Mouse (Mus musculus) spleen, embryonic (tissue): ENCODE results near the gene Rpl26.

ENCODE experiments used
- CTCF ChIA-PET: fragments of 350-600 bp; sonication (Branson Sonifier 250); formaldehyde crosslinking; loops from one replicate; lab custom pipeline; 2022; lab: Charles Lee

Gene Rpl26

GRCm38 (mm10) chr11:68888653-68889052 lies 12.7 kb upstream of the Rpl26 start:
- CTCF ChIA-PET, result no interaction called here

- CTCF ChIA-PET, result no interaction called here
Observed at GRCm38 (mm10) chr11:68890625-68891024, 10.8 kb upstream of the Rpl26 start.

GRCm38 (mm10) chr11:68891823-68892222 lies 9.6 kb upstream of the Rpl26 start:
- CTCF ChIA-PET, result no interaction called here

GRCm38 (mm10) chr11:68892233-68892832 lies 9.1 kb upstream of the Rpl26 start:
- CTCF ChIA-PET, result no interaction called here

DNA sequence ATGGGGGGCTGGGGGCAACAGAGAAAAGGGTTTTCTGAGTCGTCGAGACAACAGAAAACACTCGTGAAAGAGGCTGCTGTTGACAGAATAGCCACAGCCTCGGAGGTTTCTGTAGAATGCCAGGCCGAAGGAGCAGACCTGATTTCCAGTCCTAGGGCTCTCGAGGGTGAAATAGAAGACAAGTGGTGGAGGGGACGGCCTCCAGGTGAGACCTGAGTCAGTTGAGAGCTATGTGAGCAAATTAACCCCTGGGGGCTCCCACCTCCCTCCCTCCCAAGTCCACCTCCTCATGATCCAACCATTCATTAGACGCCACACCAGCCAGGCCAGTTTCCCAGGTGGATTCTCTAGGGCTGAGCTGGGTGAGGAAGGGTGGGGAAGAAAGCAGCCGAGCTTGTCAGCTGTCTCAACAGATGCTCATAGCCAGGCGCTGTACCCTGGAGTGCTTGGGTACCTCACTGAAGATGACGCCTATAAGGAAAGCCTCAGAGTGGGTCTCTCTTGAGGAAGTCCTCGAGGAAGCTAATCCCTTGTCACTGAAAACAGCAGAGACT lies 7.4 kb upstream of the Rpl26 start:
- CTCF ChIA-PET, result no interaction called here

DNA sequence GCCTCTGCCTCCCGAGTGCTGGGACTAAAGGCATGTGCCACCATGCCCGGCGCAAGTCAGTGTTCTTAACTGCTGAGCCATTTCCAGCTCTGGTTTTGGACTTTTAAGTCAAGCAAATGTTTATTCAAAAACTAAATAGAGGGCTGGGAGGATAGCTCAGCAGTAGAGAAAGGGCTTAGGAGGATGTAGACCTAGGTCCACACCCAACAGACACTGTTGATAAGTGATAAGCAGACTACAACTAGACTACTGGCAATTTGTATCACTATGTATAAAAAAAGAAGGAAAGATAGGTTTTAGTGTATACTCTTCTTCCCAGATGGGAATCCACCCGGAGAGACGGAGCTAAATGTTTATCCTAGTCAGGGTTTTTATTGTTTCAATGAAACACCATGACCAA lies 5.1 kb upstream of the Rpl26 start:
- CTCF ChIA-PET, result interaction anchor here (0.6 kb wide), 1 partner anchor 69 kb away, joined by 7 read pairs; no protein-coding TSS in a partner anchor

DNA sequence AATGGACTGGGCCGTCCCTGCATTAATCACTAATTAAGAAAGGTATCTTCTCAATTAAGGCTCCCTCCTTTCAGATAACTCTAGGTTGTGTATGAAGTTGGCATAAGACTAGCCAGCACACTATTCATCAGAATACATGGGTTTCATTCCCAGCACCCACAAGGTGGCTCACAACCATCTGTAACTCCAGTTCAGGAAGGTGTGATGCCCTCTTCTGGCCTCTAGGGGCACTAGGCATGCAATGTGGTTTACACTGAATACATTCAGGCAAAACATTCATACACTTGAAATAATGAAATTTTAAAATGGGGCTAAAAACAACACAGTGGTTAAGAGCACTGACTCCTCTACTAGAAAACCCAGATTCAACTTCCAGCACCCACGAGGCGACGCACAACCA lies 4.3 kb upstream of the Rpl26 start:
- CTCF ChIA-PET, result interaction anchor here (0.6 kb wide), 1 partner anchor 69 kb away, joined by 7 read pairs; no protein-coding TSS in a partner anchor

DNA sequence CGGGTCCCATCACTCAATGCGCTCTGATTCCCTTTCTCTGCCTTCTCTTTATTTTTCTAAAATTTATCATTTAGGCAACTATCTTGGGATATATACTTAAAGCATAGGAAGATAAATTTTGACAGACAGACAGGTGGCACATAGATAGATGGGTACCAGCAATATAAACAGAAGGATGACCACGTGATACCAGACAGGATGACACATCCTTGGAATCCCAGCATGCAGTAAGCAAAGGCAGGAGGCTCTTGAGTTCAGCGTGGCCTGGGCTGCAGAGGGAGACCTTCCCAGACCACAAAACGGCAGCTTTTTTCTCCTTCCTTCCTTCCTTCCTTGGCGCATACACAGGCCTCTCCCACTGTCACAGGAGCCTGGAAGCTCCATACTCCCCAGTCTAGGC lies 3.5 kb upstream of the Rpl26 start:
- CTCF ChIA-PET, result interaction anchor here (0.7 kb wide), 1 partner anchor 68 kb away, joined by 3 read pairs; no protein-coding TSS in a partner anchor

DNA sequence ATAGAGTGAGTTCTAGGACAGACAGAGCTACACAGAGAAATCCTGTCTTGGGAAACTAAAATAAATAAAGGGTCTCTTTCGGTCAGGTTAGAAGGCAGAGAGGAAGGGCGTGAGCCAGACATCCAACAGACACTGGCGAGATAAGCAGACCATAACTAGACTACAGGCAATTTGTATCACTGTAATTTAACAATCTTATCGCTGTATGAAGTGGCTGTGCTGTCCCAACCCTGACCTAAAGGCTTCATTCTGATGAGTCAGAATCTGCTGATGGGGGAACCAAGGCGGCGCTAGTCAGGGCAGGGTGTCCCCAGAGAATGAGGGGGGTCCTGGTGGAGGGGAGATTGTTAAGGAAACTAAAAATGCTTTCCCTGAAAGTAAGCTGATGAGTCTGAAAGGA lies 2.6 kb upstream of the Rpl26 start:
- CTCF ChIA-PET, result interaction anchor here (0.7 kb wide), 1 partner anchor 69 kb away, joined by 3 read pairs; no protein-coding TSS in a partner anchor

DNA sequence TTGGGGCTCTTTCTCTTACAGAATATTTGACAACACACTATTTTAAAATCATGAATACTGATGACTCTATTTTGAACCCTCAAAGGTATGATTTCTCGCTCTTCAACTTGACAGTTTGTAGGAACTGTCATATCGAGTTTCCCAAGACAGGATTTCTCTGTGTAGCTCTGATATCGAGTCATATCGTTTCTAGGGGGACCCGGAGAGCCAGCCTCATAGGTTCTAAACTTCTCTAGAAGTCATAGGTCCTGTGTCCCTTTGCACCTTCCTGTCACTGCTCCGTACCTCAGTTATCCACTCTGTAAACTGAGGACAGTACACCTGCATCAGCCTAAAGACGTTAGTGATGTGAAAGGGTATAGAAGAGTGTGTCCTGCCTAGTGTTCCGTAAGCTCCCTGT lies 1.6 kb upstream of the Rpl26 start:
- CTCF ChIA-PET, result no interaction called here

- CTCF ChIA-PET, result no interaction called here
Observed at GRCm38 (mm10) chr11:68900519-68901350, 648 bp upstream of the Rpl26 start.

DNA sequence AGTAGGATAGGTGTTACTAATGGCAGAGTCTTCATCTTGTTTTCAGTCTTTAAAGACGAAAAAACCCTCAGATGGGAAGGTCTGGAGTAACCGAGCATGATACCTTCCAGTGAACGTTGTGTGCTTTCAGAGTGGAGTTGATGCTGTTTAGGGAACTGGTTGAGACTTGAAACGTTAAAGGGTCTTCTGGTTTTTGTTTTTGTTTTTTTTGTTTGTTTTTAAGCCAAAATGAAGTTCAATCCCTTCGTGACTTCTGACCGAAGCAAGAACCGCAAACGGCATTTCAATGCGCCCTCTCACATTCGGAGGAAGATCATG lies 623 bp downstream of the Rpl26 start:
- CTCF ChIA-PET, result no interaction called here

- CTCF ChIA-PET, result no interaction called here
Observed at GRCm38 (mm10) chr11:68902367-68902766, 984 bp downstream of the Rpl26 start.

DNA sequence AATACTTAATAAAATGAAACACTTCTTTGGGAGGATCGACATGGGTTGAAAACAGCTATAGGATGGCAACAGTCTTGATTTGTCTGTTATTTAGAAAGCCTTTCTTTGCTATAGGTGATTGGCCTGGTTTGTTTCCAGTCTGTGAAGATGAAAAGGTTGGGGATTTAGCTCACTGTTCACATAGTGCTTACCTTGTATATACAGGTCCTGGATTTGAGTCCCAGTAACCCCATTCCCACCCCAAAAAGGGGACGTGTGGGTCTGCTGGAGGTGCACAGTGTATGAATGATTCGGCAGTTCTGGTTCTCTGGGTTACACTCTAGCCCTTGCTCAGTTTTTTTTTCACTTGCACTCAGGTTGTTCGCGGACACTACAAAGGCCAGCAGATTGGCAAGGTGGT lies 1.4 kb downstream of the Rpl26 start:
- CTCF ChIA-PET, result no interaction called here

DNA sequence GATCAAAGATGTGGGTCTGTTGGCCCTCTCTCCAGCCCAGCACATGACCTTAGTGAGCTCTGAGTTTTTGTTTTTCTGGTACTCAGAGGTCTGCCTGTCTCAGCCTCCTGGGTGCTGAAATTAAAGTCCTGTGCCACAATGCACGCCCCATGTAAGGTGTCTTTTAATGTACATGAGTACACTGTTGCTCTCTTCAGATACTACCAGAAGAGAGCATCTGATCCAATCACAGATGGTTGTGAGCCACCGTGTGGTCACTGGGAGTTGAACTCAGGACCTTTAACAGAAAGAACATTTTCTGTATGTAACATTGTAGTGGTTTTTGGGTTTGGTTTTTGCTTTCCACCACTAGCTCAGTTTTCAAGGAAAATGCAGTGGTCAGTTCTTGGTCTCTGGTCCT lies 2.4 kb downstream of the Rpl26 start:
- CTCF ChIA-PET, result no interaction called here

GRCm38 (mm10) chr11:68904375-68905137 lies 3.2 kb downstream of the Rpl26 start:
- CTCF ChIA-PET, result no interaction called here

DNA sequence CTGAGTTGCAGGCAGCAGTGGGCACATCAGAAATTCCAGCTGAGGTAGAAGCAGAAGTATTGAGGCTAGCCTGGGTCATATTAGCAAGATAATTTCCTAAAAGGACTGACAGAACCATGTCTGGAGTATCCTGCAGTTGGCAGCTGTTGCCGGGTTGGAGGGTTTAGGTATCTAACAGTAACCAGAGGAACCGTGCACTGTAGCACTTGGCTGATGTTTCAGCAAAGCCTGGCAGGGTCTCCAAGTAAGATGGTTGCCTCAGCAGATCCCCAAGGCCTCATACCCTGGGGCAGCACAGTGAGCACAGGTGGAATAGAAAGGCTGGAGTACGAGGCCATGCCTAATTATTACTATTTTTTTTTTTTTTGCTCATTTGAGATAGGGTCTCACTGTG lies 3.8 kb downstream of the Rpl26 start:
- CTCF ChIA-PET, result no interaction called here

GRCm38 (mm10) chr11:68905665-68906460 lies 4.5 kb downstream of the Rpl26 start:
- CTCF ChIA-PET, result no interaction called here

GRCm38 (mm10) chr11:68906461-68906790 lies 5.0 kb downstream of the Rpl26 start:
- CTCF ChIA-PET, result no interaction called here

DNA sequence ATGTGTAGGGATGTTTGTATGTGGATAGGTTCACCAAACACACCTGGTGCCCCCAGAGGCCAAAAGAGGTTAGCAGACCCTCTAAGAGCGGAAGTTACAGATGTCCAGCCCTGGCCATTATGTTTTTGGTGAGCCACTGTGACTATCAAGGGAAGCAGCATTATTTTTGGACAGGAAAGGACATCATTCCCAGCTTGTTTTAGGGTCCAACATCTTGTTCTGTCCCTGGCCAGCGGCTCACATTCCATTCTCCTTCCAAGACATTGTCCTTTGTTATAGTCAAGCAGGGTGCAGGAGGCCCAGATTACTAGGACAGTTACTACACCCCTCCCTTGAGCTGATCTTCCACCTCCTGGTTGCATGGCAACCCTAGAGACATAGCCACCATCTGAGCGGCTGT lies 5.9 kb downstream of the Rpl26 start:
- CTCF ChIA-PET, result no interaction called here

GRCm38 (mm10) chr11:68908846-68909503 lies 7.6 kb downstream of the Rpl26 start:
- CTCF ChIA-PET, result interaction anchor here (0.5 kb wide), 1 partner anchor 66 kb away, joined by 4 read pairs; the partner anchor contains the start of gene Rangrf
